23 mouse cellular contexts compared by ENCODE assay signal in the genomic region with DNA sequence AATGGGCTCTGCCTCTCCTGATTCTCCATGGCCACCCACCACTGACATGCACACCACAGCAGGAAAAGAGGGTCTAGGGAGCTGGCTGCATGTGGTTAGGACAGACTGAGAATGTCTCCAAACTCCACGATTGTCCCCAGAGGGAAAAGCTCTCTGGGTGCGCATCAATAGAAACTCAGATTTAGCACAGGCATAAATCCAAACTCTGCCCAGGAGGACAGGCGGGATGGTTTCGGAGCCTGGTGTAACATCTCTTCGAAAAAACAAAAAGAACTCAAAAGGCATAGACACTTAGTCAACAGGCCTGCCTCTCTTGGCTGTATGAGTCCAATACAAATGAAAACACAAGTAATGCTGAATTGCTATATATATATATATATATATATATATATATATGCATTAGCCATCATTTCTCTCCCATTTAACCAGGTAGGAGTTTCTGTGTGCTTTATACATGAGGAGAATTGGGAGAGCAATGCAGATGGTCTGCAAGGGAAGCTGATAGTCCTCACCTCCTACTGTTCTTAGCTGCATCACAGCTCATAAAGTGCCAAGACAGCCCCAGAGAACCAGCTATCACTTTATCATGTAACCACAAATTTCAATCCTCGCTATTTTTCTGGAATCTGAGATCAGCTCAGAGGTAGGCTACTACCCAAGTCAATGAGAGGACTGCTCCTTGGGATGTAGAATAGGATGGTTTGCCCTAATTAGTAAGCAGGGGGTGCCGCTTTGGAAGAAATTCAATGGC.
A peak's percentile ranks its signal among the peaks of the same experiment; 100 is the strongest.
DNase-seq lines count a peak whose midpoint lies in the region; ATAC-seq lines count a peak whose summit lies in the region.
"Had no signal": no experiment of that assay in that cellular context is flagged by ENCODE, and none has a peak within 500 bp of the region (broad histone marks: within the 10 kb centered on the region; RNA-seq: fewer than 3 reads in every experiment).

No protein-coding gene starts in this region.

- intact Hi-C loops in left cerebral cortex, postnatal 10 days (cut with DNase I), result no loop called here

- peak; percentile 89 for ATAC-seq in frontal cortex, adult (ENCODE audit: low TSS enrichment)
- ATAC-seq: activated CD4-positive, CD25-positive, alpha-beta regulatory T cell, adult 4 months; forebrain, embryonic 13.5 days; intestine, postnatal 0 days; liver, embryonic 12.5 days; liver, postnatal 0 days; midbrain, embryonic 16.5 days had no signal

- no peak for DNase-seq in frontal cortex, postnatal 10 days (ENCODE audit: low spot score in 2 of 2)
- DNase-seq in left cerebral cortex, adult 11 months (ENCODE audit: low spot score), result peak; percentile 18
- DNase-seq in left cerebral cortex, postnatal 10 days (ENCODE audit: extremely low spot score in 1 of 2, low spot score in 2 of 2), result no peak
- peak; percentile 20 for DNase-seq in right cerebral cortex, postnatal 25 days
- DNase-seq in right cerebral cortex, postnatal 10 days (ENCODE audit: low spot score in 2 of 2), result no peak
- DNase-seq in heart, adult 18-20 months, result no peak
- DNase-seq: adrenal gland, adult 2 months; adrenal gland, postnatal 36 days; cerebellum, adult 8-10 months; cerebellum, postnatal 25 days; gastrocnemius, postnatal 25 days; heart, adult 2 months; heart, postnatal 10 days; kidney, postnatal 4 days; liver, postnatal 0 days; lung, postnatal 36 days; thymus, postnatal 14 days had no signal

Comparison
In these comparisons a context has a peak if more than half of its experiments do, and no peak if none do; other contexts are left out.
1. DNase-seq: peak in left cerebral cortex, adult 11 months (single experiment) and right cerebral cortex, postnatal 25 days (single experiment); none in frontal cortex, postnatal 10 days (0 of 2), left cerebral cortex, postnatal 10 days (0 of 2), right cerebral cortex, postnatal 10 days (0 of 2) and heart, adult 18-20 months (0 of 2).